Mouse (Mus musculus): ENCODE data around the gene Capn7.

Gene Capn7

GRCm38 (mm10) chr14:31413475-31414086 is 77.1 kb downstream of the Capn7 start:
- no peak for DNase-seq (ENCODE audit: low read depth, low spot score)

GRCm38 (mm10) chr14:31414235-31414966 is 78.0 kb downstream of the Capn7 start:
- no peak for DNase-seq (ENCODE audit: low read depth, low spot score)

GRCm38 (mm10) chr14:31414967-31415376 is 78.5 kb downstream of the Capn7 start:
- DNase-seq (ENCODE audit: low read depth, low spot score): no peak

GRCm38 (mm10) chr14:31416411-31416810 is 80.0 kb downstream of the Capn7 start:
- DNase-seq (ENCODE audit: low read depth, low spot score): no peak

- no peak for DNase-seq (ENCODE audit: low read depth, low spot score)
Observed at GRCm38 (mm10) chr14:31416835-31417549, 80.6 kb downstream of the Capn7 start.

GRCm38 (mm10) chr14:31419279-31419678 is 82.8 kb downstream of the Capn7 start:
- no peak for DNase-seq (ENCODE audit: low read depth, low spot score)

GRCm38 (mm10) chr14:31420135-31420534 is 83.7 kb downstream of the Capn7 start:
- no peak for DNase-seq (ENCODE audit: low read depth, low spot score)

- DNase-seq (ENCODE audit: low read depth, low spot score): no peak
Observed at GRCm38 (mm10) chr14:31420562-31420961, 84.1 kb downstream of the Capn7 start.

- DNase-seq (ENCODE audit: low read depth, low spot score): no peak
Observed at GRCm38 (mm10) chr14:31420985-31421384, 84.5 kb downstream of the Capn7 start.

Data from 3T3-L1 (cell line).